Mouse (Mus musculus) hindbrain, embryonic 15.5 days (tissue): ENCODE measurements around the gene Ap1s3. TPM values are rescaled to one million over a fixed set of nuclear protein-coding genes. Genes with fewer than 3 reads are reported as not detected.

ENCODE experiments used
- ATAC-seq: fragments of 200-750 bp; cut with Nextera tagmentation; 2 replicates; pipeline ENCODE4 v1.8.0; 2017; ENCODE audit warnings: low read depth, moderate number of reproducible peaks, moderate TSS enrichment; ENCODE audit not compliant: low FRiP score
- H3K27ac ChIP-seq: fragments of 300-500 bp; sonication (generic); replicated peaks from 2 replicates; pipeline ENCODE4 v1.5.1; 2015; ENCODE audit warnings: mild to moderate bottlenecking, inconsistent platforms
- H3K27me3 ChIP-seq: fragments of 300-500 bp; sonication (generic); 2 replicates; pipeline ENCODE4 v1.6.1; 2015; ENCODE audit warnings: control low read depth, inconsistent platforms
- H3K36me3 ChIP-seq: fragments of 300-500 bp; sonication (generic); 2 replicates; pipeline ENCODE4 v1.6.1; 2015; ENCODE audit warnings: control low read depth, inconsistent platforms
- H3K4me1 ChIP-seq: fragments of 300-500 bp; sonication (generic); replicated peaks from 2 replicates; pipeline ENCODE4 v1.6.1; 2015; ENCODE audit warnings: control low read depth, inconsistent platforms
- H3K4me2 ChIP-seq: fragments of 300-500 bp; sonication (generic); 2 replicates; pipeline ENCODE4 v1.6.1; 2015; ENCODE audit warnings: moderate library complexity, mild to moderate bottlenecking, inconsistent platforms
- H3K4me3 ChIP-seq: fragments of 300-500 bp; sonication (generic); 2 replicates; pipeline ENCODE4 v1.5.1; 2015; ENCODE audit warnings: mild to moderate bottlenecking, inconsistent platforms
- H3K9ac ChIP-seq: fragments of 300-500 bp; sonication (generic); 2 replicates; pipeline ENCODE4 v1.6.1; 2015; ENCODE audit warnings: inconsistent platforms
- H3K9me3 ChIP-seq: fragments of 300-500 bp; sonication (generic); 2 replicates; pipeline ENCODE4 v1.6.1; 2016; ENCODE audit warnings: control low read depth, inconsistent platforms
- WGBS: fragments of 180-500 bp; shearing (Covaris S2); methylation state at CpG from one replicate; pipeline ENCODE4 v1.1.7; 2015; 5-methylcytosine and 5-hydroxymethylcytosine counted together
- polyA plus RNA-seq: library from polyadenylated mRNA; unstranded; fragments of >200 nt; fragmentation: Nextera tagmentation; extraction: Ambion mirVana; gene quantifications from 2 replicates; pipeline ENCODE4 v1.2.1, GENCODE M21; 2015

Ap1s3 gene
- polyA plus RNA-seq, 1 experiment from 2014 or later = 0.12 TPM

- Histone ChIP-seq H3K36me3 (peaks cover 9% of the 10 kb centered on the region; the same call in 1 of the 2 replicates), H3K4me1 (peaks cover 8% of the 10 kb centered on the region), H3K4me3 (no peak overlapping the region), H3K27me3 (no peaks in the 10 kb centered on the region), H3K27ac (peak overlapping the region; percentile 43; the same call in 1 of the 2 replicates), H3K9me3 (no peaks in the 10 kb centered on the region), H3K9ac (no peak overlapping the region), H3K4me2 (peak overlapping the region; percentile 9; the same call in 1 of the 2 replicates)
- 18% methylated on average over 9 of the region's 9 CpGs for WGBS
- ATAC-seq = peak; percentile 84
Measured at GRCm38 (mm10) chr1:79697382-79697781, 25.6 kb upstream of the Ap1s3 start.

- H3K4me3 ChIP-seq = no peak overlapping the region
- 63% methylated on average over 5 of the region's 5 CpGs for WGBS
- no peaks in the 10 kb centered on the region for H3K9me3 ChIP-seq
- H3K4me2 ChIP-seq = no peak overlapping the region
- H3K27ac ChIP-seq = 0 out of 2 replicates have a peak overlapping the region, but pooled peaks have one; percentile 43
- H3K9ac ChIP-seq = no peak overlapping the region
- peaks cover 8% of the 10 kb centered on the region for H3K4me1 ChIP-seq
- H3K27me3 ChIP-seq = no peaks in the 10 kb centered on the region
- ATAC-seq = peak; percentile 61; the same call in 1 of the 2 replicates
- H3K36me3 ChIP-seq = peaks cover 8% of the 10 kb centered on the region; the same call in 1 of the 2 replicates
Measured at GRCm38 (mm10) chr1:79696933-79697332, 25.2 kb upstream of the Ap1s3 start.

- Histone ChIP-seq H3K4me2 (no peak overlapping the region), H3K9me3 (no peaks in the 10 kb centered on the region), H3K9ac (no peak overlapping the region), H3K27me3 (no peaks in the 10 kb centered on the region), H3K36me3 (no peaks in the 10 kb centered on the region), H3K4me3 (no peak overlapping the region), H3K27ac (no peak overlapping the region), H3K4me1 (peaks cover 7% of the 10 kb centered on the region)
- 86% methylated on average over 3 of the region's 3 CpGs for WGBS
- no peak for ATAC-seq
Measured at GRCm38 (mm10) chr1:79692482-79692881, 20.7 kb upstream of the Ap1s3 start.

- Histone ChIP-seq H3K4me3 (no peak overlapping the region), H3K9me3 (no peaks in the 10 kb centered on the region), H3K4me1 (no peaks in the 10 kb centered on the region), H3K27me3 (no peaks in the 10 kb centered on the region), H3K36me3 (no peaks in the 10 kb centered on the region), H3K4me2 (no peak overlapping the region), H3K27ac (no peak overlapping the region), H3K9ac (no peak overlapping the region)
- WGBS = 82% methylated on average over 1 of the region's 1 CpGs
- no peak for ATAC-seq
Measured at GRCm38 (mm10) chr1:79687254-79687653, 15.5 kb upstream of the Ap1s3 start.

GRCm38 (mm10) chr1:79684027-79684426 is 12.3 kb upstream of the Ap1s3 start:
- Histone ChIP-seq H3K27me3 (no peaks in the 10 kb centered on the region), H3K9ac (no peak overlapping the region), H3K9me3 (no peaks in the 10 kb centered on the region), H3K36me3 (no peaks in the 10 kb centered on the region), H3K4me2 (no peak overlapping the region), H3K4me3 (no peak overlapping the region), H3K4me1 (no peaks in the 10 kb centered on the region), H3K27ac (no peak overlapping the region)
- ATAC-seq = no peak

GRCm38 (mm10) chr1:79682936-79683335 is 11.2 kb upstream of the Ap1s3 start:
- H3K4me1 ChIP-seq = no peaks in the 10 kb centered on the region
- ATAC-seq = no peak
- H3K36me3 ChIP-seq = no peaks in the 10 kb centered on the region
- H3K4me2 ChIP-seq = no peak overlapping the region
- H3K27ac ChIP-seq = no peak overlapping the region
- 13% methylated on average over 5 of the region's 5 CpGs for WGBS
- H3K9me3 ChIP-seq = no peaks in the 10 kb centered on the region
- no peaks in the 10 kb centered on the region for H3K27me3 ChIP-seq
- no peak overlapping the region for H3K9ac ChIP-seq
- no peak overlapping the region for H3K4me3 ChIP-seq

- H3K36me3 ChIP-seq = no peaks in the 10 kb centered on the region
- WGBS = 89% methylated on average over 3 of the region's 3 CpGs
- H3K27ac ChIP-seq = no peak overlapping the region
- H3K9ac ChIP-seq = no peak overlapping the region
- ATAC-seq = no peak
- H3K4me1 ChIP-seq = no peaks in the 10 kb centered on the region
- no peak overlapping the region for H3K4me2 ChIP-seq
- H3K9me3 ChIP-seq = no peaks in the 10 kb centered on the region
- H3K4me3 ChIP-seq = no peak overlapping the region
- no peaks in the 10 kb centered on the region for H3K27me3 ChIP-seq
Measured at GRCm38 (mm10) chr1:79680777-79681176, 9.0 kb upstream of the Ap1s3 start.

- ATAC-seq = no peak
- H3K9ac ChIP-seq = no peak overlapping the region
- 67% methylated on average over 8 of the region's 8 CpGs for WGBS
- no peaks in the 10 kb centered on the region for H3K9me3 ChIP-seq
- no peak overlapping the region for H3K4me2 ChIP-seq
- H3K36me3 ChIP-seq = no peaks in the 10 kb centered on the region
- H3K4me1 ChIP-seq = no peaks in the 10 kb centered on the region
- 0 out of 2 replicates have a peak, but pooled peaks cover 6% of the 10 kb centered on the region for H3K27me3 ChIP-seq
- H3K4me3 ChIP-seq = no peak overlapping the region
- no peak overlapping the region for H3K27ac ChIP-seq
Measured at GRCm38 (mm10) chr1:79678117-79678684, 6.4 kb upstream of the Ap1s3 start.

- WGBS = 79% methylated on average over 4 of the region's 4 CpGs
- H3K4me3 ChIP-seq = no peak overlapping the region
- ATAC-seq = no peak
Measured at GRCm38 (mm10) chr1:79675716-79676115, 3.9 kb upstream of the Ap1s3 start.

GRCm38 (mm10) chr1:79671196-79671542 is 603 bp downstream of the Ap1s3 start:
- WGBS = 3% methylated on average over 11 of the region's 11 CpGs
- Histone ChIP-seq H3K27ac (no peak overlapping the region), H3K4me1 (peaks cover 13% of the 10 kb centered on the region), H3K27me3 (peaks cover 30% of the 10 kb centered on the region), H3K36me3 (no peaks in the 10 kb centered on the region), H3K9me3 (no peaks in the 10 kb centered on the region), H3K4me3 (peak overlapping the region; percentile 59), H3K9ac (peak overlapping the region; percentile 54), H3K4me2 (peak overlapping the region; percentile 100)
- no peak for ATAC-seq

More at GRCm38 (mm10) chr1:79675716-79676115, 3.9 kb upstream of the Ap1s3 start:
- H3K4me1 ChIP-seq = peaks cover 12% of the 10 kb centered on the region
- no peak overlapping the region for H3K27ac ChIP-seq
- no peak overlapping the region for H3K4me2 ChIP-seq
- no peaks in the 10 kb centered on the region for H3K9me3 ChIP-seq
- no peak overlapping the region for H3K9ac ChIP-seq
- H3K27me3 ChIP-seq = peaks cover 24% of the 10 kb centered on the region
- no peaks in the 10 kb centered on the region for H3K36me3 ChIP-seq

DNA sequence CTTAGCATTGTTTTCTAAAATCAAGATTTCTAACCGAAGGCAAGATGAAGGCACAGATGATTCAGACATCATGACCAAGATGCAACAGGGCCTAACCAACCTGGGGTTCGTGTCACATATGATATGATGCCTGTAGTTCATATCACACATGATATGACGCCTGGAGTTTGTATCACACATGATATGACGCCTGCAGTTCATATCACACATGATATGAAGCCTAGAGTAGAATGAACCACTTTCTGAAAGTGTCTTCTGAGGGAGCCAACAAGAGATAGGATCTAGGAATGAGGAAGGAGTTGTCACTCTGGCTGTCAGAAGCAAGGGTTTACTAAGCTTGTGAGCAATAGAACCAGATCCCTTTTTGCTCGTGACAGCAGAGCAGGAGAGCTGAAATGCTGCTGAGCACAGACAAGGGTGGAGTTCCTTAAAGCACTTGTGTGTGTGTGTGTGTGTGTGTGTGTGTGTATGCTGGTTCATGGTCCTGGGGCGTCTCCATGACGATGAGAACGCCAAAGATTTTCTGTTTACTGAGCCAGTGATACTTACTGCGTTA is 2.3 kb downstream of the Ap1s3 start:
- Histone ChIP-seq H3K4me2 (no peak overlapping the region), H3K4me3 (no peak overlapping the region), H3K27me3 (peaks cover 30% of the 10 kb centered on the region), H3K4me1 (peaks cover 13% of the 10 kb centered on the region), H3K9me3 (no peaks in the 10 kb centered on the region), H3K36me3 (no peaks in the 10 kb centered on the region), H3K9ac (no peak overlapping the region), H3K27ac (no peak overlapping the region)
- WGBS = 85% methylated on average over 9 of the region's 9 CpGs
- ATAC-seq = no peak

- Histone ChIP-seq H3K4me1 (no peaks in the 10 kb centered on the region), H3K27me3 (no peaks in the 10 kb centered on the region), H3K4me2 (no peak overlapping the region), H3K36me3 (no peaks in the 10 kb centered on the region), H3K9me3 (no peaks in the 10 kb centered on the region), H3K4me3 (no peak overlapping the region), H3K27ac (no peak overlapping the region), H3K9ac (no peak overlapping the region)
- ATAC-seq = no peak
- 89% methylated on average over 4 of the region's 4 CpGs for WGBS
Measured at GRCm38 (mm10) chr1:79664911-79665310, 6.9 kb downstream of the Ap1s3 start.

GRCm38 (mm10) chr1:79659598-79659997 is 12.2 kb downstream of the Ap1s3 start:
- no peaks in the 10 kb centered on the region for H3K9me3 ChIP-seq
- H3K4me1 ChIP-seq = no peaks in the 10 kb centered on the region
- ATAC-seq = no peak
- no peaks in the 10 kb centered on the region for H3K36me3 ChIP-seq
- H3K4me2 ChIP-seq = no peak overlapping the region
- 89% methylated on average over 7 of the region's 7 CpGs for WGBS
- H3K27me3 ChIP-seq = no peaks in the 10 kb centered on the region
- H3K4me3 ChIP-seq = no peak overlapping the region
- H3K27ac ChIP-seq = no peak overlapping the region
- no peak overlapping the region for H3K9ac ChIP-seq
